Mouse (Mus musculus): Measurements from ENCODE around the gene Fbxo41. TPM values are rescaled to one million over a fixed set of nuclear protein-coding genes. Genes with fewer than 3 reads are reported as not detected.
"Not testable (repeated sequence)": the region's sequence is repeated elsewhere in the genome, so short reads cannot be mapped to it uniquely, and the experiment has no call there.

Fbxo41 gene
- total RNA-seq, 1 experiment: 0.54 TPM

DNA sequence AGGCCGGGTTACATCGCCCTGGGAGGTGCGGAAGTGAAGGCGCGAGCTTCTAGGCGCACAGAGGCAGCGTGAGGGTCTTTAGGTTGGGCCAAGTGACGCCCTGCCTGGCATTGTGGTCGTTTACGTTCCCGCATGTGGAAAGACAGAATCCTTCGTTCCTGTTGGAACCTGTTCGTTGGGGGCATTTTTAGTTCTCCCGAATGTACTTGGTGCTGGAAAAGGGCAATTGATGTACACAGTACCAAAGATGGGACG lies 50.5 kb downstream of the Fbxo41 start:
- in situ Hi-C loops (cut with MboI; ENCODE audit: low sequenced_read_pairs in 2 of 2, unreplicated experiment in 2 of 2): no loop called here
- peaks cover 2 to 5% of the 10 kb centered on the region in 2 experiments; a peak in 2 of 4 replicates for H3K4me1 ChIP-seq (ENCODE audit: control insufficient read depth in 2 of 2, insufficient read depth in 2 of 2, low read length in 2 of 2, poor library complexity in 1 of 2)
- no peaks in the 10 kb centered on the region for H3K9me3 ChIP-seq (ENCODE audit: control insufficient read depth, insufficient read depth, low read depth, low read length)
- no peak for DNase-seq (ENCODE audit: low read depth, low spot score)
- TF ChIP-seq MAFK (IDR thresholded peaks at IDR 0.05; ENCODE audit: insufficient read depth, low read depth, low read length) (no peak), HCFC1 (IDR thresholded peaks at IDR 0.05; ENCODE audit: borderline replicate concordance, insufficient read depth, low read length) (no peak), ZNF384 (IDR thresholded peaks at IDR 0.05; ENCODE audit: low read depth, low read length) (no peak), CHD2 (IDR thresholded peaks at IDR 0.05; ENCODE audit: low read depth, low read length) (no peak), ZC3H11A (IDR thresholded peaks at IDR 0.05; ENCODE audit: borderline replicate concordance, low read depth, low read length) (no peak)
- H3K27ac ChIP-seq (ENCODE audit: insufficient read depth, low read depth, low read length, poor library complexity, severe bottlenecking): peak overlapping the region; percentile 87
- H3K36me3 ChIP-seq (ENCODE audit: control insufficient read depth, insufficient read depth, low read length, poor library complexity, severe bottlenecking): peaks cover 5% of the 10 kb centered on the region; the same call in 1 of the 2 replicates
- H3K9ac ChIP-seq (ENCODE audit: insufficient read depth, low read depth, low read length, poor library complexity, severe bottlenecking): peak overlapping the region; percentile 99
- H3K4me3 ChIP-seq (ENCODE audit: insufficient read depth in 1 of 2, low read depth in 1 of 2, low read length in 2 of 2, poor library complexity in 1 of 2, severe bottlenecking in 1 of 2): peak overlapping the region; percentile 88 to 95

DNA sequence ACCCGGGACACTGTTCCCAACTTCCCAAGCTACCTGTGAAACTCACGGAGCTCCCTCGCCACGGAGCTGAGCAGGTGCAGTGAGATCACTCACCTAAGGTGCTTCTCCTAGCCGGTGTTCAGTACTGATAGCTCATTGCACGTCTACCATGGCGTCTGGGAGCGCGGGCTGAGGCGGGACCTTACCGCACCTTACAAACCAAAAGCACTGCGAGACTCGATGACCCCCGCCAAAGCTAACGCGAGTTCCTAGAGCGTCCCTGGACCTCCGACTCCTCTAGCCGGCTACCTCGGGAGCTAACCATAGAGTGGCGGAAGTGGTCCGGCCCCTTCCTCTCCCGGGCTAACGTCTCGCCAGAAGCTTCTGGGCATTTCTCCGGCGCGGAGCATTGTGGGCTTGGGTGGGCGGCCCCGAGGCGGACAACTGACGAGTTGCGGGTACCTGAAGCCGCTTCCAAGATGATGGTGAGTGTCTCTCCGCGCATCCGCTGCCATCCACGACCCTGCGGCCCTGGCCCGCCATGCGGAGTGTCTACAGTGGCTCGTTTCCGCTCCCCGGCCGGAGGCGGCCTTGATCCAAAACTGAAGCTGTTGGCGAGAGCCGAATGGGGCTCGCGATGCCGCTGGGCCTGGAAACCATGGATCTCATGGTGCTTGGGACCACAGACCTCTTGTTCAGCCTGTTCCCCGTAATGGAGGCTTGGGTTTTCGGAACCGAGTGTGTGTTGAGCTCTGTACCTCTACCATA lies 51.0 kb downstream of the Fbxo41 start, which contains the start of gene Pradc1:
TSS of gene Pradc1 (minus strand) at position 307 of the 747 bp plus-strand sequence.
- in situ Hi-C loops (cut with MboI; ENCODE audit: low sequenced_read_pairs in 2 of 2, unreplicated experiment in 2 of 2): no loop called here
- H3K9me3 ChIP-seq (ENCODE audit: control insufficient read depth, insufficient read depth, low read depth, low read length): no peaks in the 10 kb centered on the region
- DNase-seq (ENCODE audit: low read depth, low spot score): peak; percentile 91
- peak within 1 kb of the TSS; percentile 87 for H3K27ac ChIP-seq (ENCODE audit: insufficient read depth, low read depth, low read length, poor library complexity, severe bottlenecking)
- peak within 1 kb of the TSS; percentile 88 to 95 for H3K4me3 ChIP-seq (ENCODE audit: insufficient read depth in 1 of 2, low read depth in 1 of 2, low read length in 2 of 2, poor library complexity in 1 of 2, severe bottlenecking in 1 of 2)
- H3K36me3 ChIP-seq (ENCODE audit: control insufficient read depth, insufficient read depth, low read length, poor library complexity, severe bottlenecking): peaks cover 7% of the 10 kb centered on the region; the same call in 1 of the 2 replicates
- peaks cover 2 to 5% of the 10 kb centered on the region in 2 experiments; a peak in 2 of 4 replicates for H3K4me1 ChIP-seq (ENCODE audit: control insufficient read depth in 2 of 2, insufficient read depth in 2 of 2, low read length in 2 of 2, poor library complexity in 1 of 2)
- TF ChIP-seq HCFC1 (IDR thresholded peaks at IDR 0.05; ENCODE audit: borderline replicate concordance, insufficient read depth, low read length): peak; percentile 83
- TF ChIP-seq ZNF384 (IDR thresholded peaks at IDR 0.05; ENCODE audit: low read depth, low read length): no peak
- H3K9ac ChIP-seq (ENCODE audit: insufficient read depth, low read depth, low read length, poor library complexity, severe bottlenecking): peak within 1 kb of the TSS; percentile 99

DNA sequence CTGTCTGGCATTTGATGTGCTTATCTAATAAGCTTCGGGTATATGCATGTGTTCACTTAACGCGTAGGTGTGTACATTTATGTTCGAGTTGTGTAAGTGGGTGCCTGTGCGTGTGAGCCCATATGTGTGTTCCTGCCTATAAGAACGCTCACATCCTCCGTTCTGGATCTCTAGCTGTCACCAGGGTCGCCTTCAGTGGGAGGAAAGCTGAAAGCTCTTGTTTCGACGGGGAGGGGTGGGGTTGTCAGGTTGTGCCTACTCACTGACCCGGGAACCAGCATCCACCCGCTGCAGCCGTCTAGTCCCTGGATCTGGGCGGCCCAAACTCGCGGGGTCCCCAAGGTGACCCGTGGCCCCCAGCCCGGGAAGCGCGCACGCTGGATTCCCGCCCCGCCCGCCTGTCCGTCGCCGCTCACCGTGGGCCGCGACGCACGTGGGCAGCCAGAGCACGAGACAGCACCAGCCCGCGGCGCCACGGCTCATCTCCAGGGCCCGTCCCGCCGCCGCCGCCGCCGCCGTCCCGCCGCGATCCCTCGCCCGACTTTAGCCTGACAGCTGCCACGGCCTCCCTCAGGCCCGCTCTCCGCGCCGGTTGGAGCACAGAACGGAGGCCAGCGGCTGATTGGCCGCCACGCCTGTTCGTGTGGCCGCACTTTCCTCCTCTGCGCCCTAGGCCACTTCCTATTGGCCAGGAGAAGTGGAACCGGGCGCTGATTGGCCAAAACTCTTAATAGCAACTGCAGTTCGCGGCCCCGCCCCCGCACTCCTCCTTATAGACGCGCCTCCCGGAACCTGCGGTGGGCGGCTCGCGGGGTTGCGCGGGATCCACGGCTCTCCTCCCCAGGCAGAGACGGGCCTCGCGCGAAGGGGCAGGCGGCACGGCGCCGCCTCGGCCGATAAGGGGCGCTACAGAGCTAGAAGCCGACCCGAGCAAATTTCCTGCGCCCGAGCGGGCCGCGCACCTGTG lies 51.8 kb downstream of the Fbxo41 start, which contains the start of gene Cct7:
TSS of gene Cct7 (plus strand) at position 818 of the 967 bp plus-strand sequence.
- peak within 1 kb of the TSS; percentile 87 for H3K27ac ChIP-seq (ENCODE audit: insufficient read depth, low read depth, low read length, poor library complexity, severe bottlenecking)
- TF ChIP-seq MAFK (IDR thresholded peaks at IDR 0.05; ENCODE audit: insufficient read depth, low read depth, low read length) (no peak), CHD2 (IDR thresholded peaks at IDR 0.05; ENCODE audit: low read depth, low read length) (peak; percentile 90), ZC3H11A (IDR thresholded peaks at IDR 0.05; ENCODE audit: borderline replicate concordance, low read depth, low read length) (no peak), ZNF384 (IDR thresholded peaks at IDR 0.05; ENCODE audit: low read depth, low read length) (no peak), HCFC1 (IDR thresholded peaks at IDR 0.05; ENCODE audit: borderline replicate concordance, insufficient read depth, low read length) (0 out of 2 replicates have a peak, but pooled peaks have one; percentile 60)
- peak within 1 kb of the TSS; percentile 88 to 95 for H3K4me3 ChIP-seq (ENCODE audit: insufficient read depth in 1 of 2, low read depth in 1 of 2, low read length in 2 of 2, poor library complexity in 1 of 2, severe bottlenecking in 1 of 2)
- DNase-seq (ENCODE audit: low read depth, low spot score): peak; percentile 99
- H3K9ac ChIP-seq (ENCODE audit: insufficient read depth, low read depth, low read length, poor library complexity, severe bottlenecking): peak within 1 kb of the TSS; percentile 99
- peaks cover 2 to 5% of the 10 kb centered on the region in 2 experiments; a peak in 2 of 4 replicates for H3K4me1 ChIP-seq (ENCODE audit: control insufficient read depth in 2 of 2, insufficient read depth in 2 of 2, low read length in 2 of 2, poor library complexity in 1 of 2)
- in situ Hi-C loops (cut with MboI; ENCODE audit: low sequenced_read_pairs in 2 of 2, unreplicated experiment in 2 of 2): no loop called here
- peaks cover 15% of the 10 kb centered on the region for H3K36me3 ChIP-seq (ENCODE audit: control insufficient read depth, insufficient read depth, low read length, poor library complexity, severe bottlenecking)
- H3K9me3 ChIP-seq (ENCODE audit: control insufficient read depth, insufficient read depth, low read depth, low read length): no peaks in the 10 kb centered on the region

DNA sequence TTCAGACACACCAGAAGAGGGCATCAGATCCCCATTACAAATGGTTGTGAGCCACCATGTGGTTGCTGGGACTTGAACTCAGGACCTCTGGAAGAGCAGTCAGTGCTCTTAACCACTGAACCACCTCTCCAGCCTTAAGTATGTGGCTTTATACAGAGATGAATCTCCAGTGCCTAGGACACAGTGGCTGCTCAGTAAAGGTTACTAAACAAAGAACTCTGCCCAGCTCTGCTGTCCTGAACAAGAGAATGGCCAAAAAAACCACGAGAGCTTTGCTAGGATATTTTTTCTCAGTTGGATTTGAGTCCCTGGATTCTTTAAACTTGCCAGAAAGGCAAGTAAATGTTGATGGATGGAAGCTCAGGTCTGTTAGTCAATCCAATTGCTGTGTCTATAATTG lies 52.7 kb downstream of the Fbxo41 start:
- H3K4me3 ChIP-seq (ENCODE audit: insufficient read depth in 1 of 2, low read depth in 1 of 2, low read length in 2 of 2, poor library complexity in 1 of 2, severe bottlenecking in 1 of 2): peak overlapping the region in 1 of 2 experiments; percentile 71; a peak in 1 of 4 replicates
- not testable (repeated sequence) for H3K9ac ChIP-seq (ENCODE audit: insufficient read depth, low read depth, low read length, poor library complexity, severe bottlenecking)

More for the DNA sequence above, 52.7 kb downstream of the Fbxo41 start:
- H3K4me1 ChIP-seq (ENCODE audit: control insufficient read depth in 2 of 2, insufficient read depth in 2 of 2, low read length in 2 of 2, poor library complexity in 1 of 2); H3K9me3 ChIP-seq (ENCODE audit: control insufficient read depth, insufficient read depth, low read depth, low read length); DNase-seq (ENCODE audit: low read depth, low spot score); H3K27ac ChIP-seq (ENCODE audit: insufficient read depth, low read depth, low read length, poor library complexity, severe bottlenecking); in situ Hi-C loops (cut with MboI; ENCODE audit: low sequenced_read_pairs in 2 of 2, unreplicated experiment in 2 of 2): not testable (repeated sequence)
- peaks cover 24% of the 10 kb centered on the region for H3K36me3 ChIP-seq (ENCODE audit: control insufficient read depth, insufficient read depth, low read length, poor library complexity, severe bottlenecking)

Data from ES-E14 (cell line).